Mouse (Mus musculus) lung, postnatal 4 days (tissue): ENCODE data around the gene Nhlrc2.

Experiments used
- DNase-seq, 2 experiments: peaks; one replicate each; pipeline ENCODE4 v3.0.0; 2021

The Nhlrc2 gene

GRCm38 (mm10) chr19:56565358-56565757 is 17.3 kb downstream of the Nhlrc2 start:
- DNase-seq: peak in 1 of 2 experiments; percentile 31

GRCm38 (mm10) chr19:56566041-56566440 is 18.0 kb downstream of the Nhlrc2 start:
- DNase-seq: peak in 1 of 2 experiments; percentile 76

- no peak for DNase-seq
Measured at GRCm38 (mm10) chr19:56566940-56567339, 18.9 kb downstream of the Nhlrc2 start.

GRCm38 (mm10) chr19:56570781-56571180 is 22.7 kb downstream of the Nhlrc2 start:
- DNase-seq: no peak

- DNase-seq: no peak
Measured at GRCm38 (mm10) chr19:56571234-56571633, 23.2 kb downstream of the Nhlrc2 start.

GRCm38 (mm10) chr19:56571913-56572312 is 23.9 kb downstream of the Nhlrc2 start:
- DNase-seq: no peak

GRCm38 (mm10) chr19:56573184-56573583 is 25.1 kb downstream of the Nhlrc2 start:
- DNase-seq: no peak

- no peak for DNase-seq
Measured at GRCm38 (mm10) chr19:56577801-56578200, 29.7 kb downstream of the Nhlrc2 start.

- no peak for DNase-seq
Measured at GRCm38 (mm10) chr19:56581981-56582380, 33.9 kb downstream of the Nhlrc2 start.

- peak in 1 of 2 experiments; percentile 62 for DNase-seq
Measured at GRCm38 (mm10) chr19:56583785-56584184, 35.7 kb downstream of the Nhlrc2 start.

GRCm38 (mm10) chr19:56584288-56584687 is 36.2 kb downstream of the Nhlrc2 start:
- DNase-seq: no peak

- DNase-seq: no peak
Measured at GRCm38 (mm10) chr19:56586320-56586719, 38.3 kb downstream of the Nhlrc2 start.

GRCm38 (mm10) chr19:56588205-56588626 is 40.2 kb downstream of the Nhlrc2 start:
- peak; percentile 53 to 70 for DNase-seq

- DNase-seq: no peak
Measured at GRCm38 (mm10) chr19:56589008-56589407, 40.9 kb downstream of the Nhlrc2 start.

GRCm38 (mm10) chr19:56589455-56589854 is 41.4 kb downstream of the Nhlrc2 start:
- DNase-seq: no peak

GRCm38 (mm10) chr19:56590250-56590649 is 42.2 kb downstream of the Nhlrc2 start:
- no peak for DNase-seq

- DNase-seq: no peak
Measured at GRCm38 (mm10) chr19:56592472-56592871, 44.4 kb downstream of the Nhlrc2 start.

- peak in 1 of 2 experiments; percentile 77 for DNase-seq
Measured at GRCm38 (mm10) chr19:56599996-56600395, 51.9 kb downstream of the Nhlrc2 start.

GRCm38 (mm10) chr19:56600797-56601196 is 52.7 kb downstream of the Nhlrc2 start:
- DNase-seq: no peak

GRCm38 (mm10) chr19:56601901-56602347 is 53.9 kb downstream of the Nhlrc2 start:
- peak; percentile 35 to 49 for DNase-seq

GRCm38 (mm10) chr19:56608946-56609345 is 60.9 kb downstream of the Nhlrc2 start:
- no peak for DNase-seq

GRCm38 (mm10) chr19:56614131-56614530 is 66.1 kb downstream of the Nhlrc2 start:
- DNase-seq: no peak

- no peak for DNase-seq
Measured at GRCm38 (mm10) chr19:56618845-56619244, 70.8 kb downstream of the Nhlrc2 start.

- DNase-seq: no peak
Measured at GRCm38 (mm10) chr19:56619546-56619945, 71.5 kb downstream of the Nhlrc2 start.

- no peak for DNase-seq
Measured at GRCm38 (mm10) chr19:56621876-56622275, 73.8 kb downstream of the Nhlrc2 start.
